Comparison of ENCODE assay signal across 8 mouse cellular contexts in genomic region chr4:141874601-141875460, GRCm38 (mm10). TPM values are rescaled to one million over a fixed set of nuclear protein-coding genes. Genes with fewer than 3 reads are reported as not detected.
DNase-seq lines count a peak whose midpoint lies in the region; ATAC-seq and TF ChIP-seq lines count a peak whose summit lies in the region.

Gene Efhd2, minus strand, starts transcription at chr4:141874920.

- H3K27me3 ChIP-seq in C2C12 (ENCODE audit: control insufficient read depth, insufficient read depth, insufficient read length): peaks cover 4% of the 10 kb centered on the region
- 0 out of 2 replicates have a peak, but pooled peaks cover 7% of the 10 kb centered on the region for H3K27me3 ChIP-seq in embryonic facial prominence, embryonic 14.5 days (replicated peaks; ENCODE audit: control insufficient read depth, insufficient read depth, low read length)
- H3K27me3 ChIP-seq in kidney, embryonic 14.5 days (ENCODE audit: control insufficient read depth, insufficient read depth, low read length): peaks cover 3% of the 10 kb centered on the region; the same call in 1 of the 2 replicates
- H3K27me3 ChIP-seq in liver, embryonic 12.5 days (replicated peaks): peaks cover 26% of the 10 kb centered on the region
- no peaks in the 10 kb centered on the region for H3K27me3 ChIP-seq in stomach, embryonic 16.5 days (ENCODE audit: control insufficient read depth, insufficient read depth, low read length)

- H3K4me1 ChIP-seq in embryonic facial prominence, embryonic 14.5 days (ENCODE audit: control insufficient read depth, insufficient read depth, low read length): peaks cover 24% of the 10 kb centered on the region
- H3K4me1 ChIP-seq in kidney, embryonic 14.5 days (ENCODE audit: control insufficient read depth, insufficient read depth, low read length): peaks cover 6% of the 10 kb centered on the region; the same call in 1 of the 2 replicates
- peaks cover 66% of the 10 kb centered on the region for H3K4me1 ChIP-seq in liver, embryonic 12.5 days
- H3K4me1 ChIP-seq in stomach, embryonic 16.5 days (ENCODE audit: control insufficient read depth, insufficient read depth, low read length): peaks cover 48% of the 10 kb centered on the region

- H3K27ac ChIP-seq in embryonic facial prominence, embryonic 14.5 days (replicated peaks; ENCODE audit: low read depth, low read length): no peak within 1 kb of the TSS
- no peak within 1 kb of the TSS for H3K27ac ChIP-seq in kidney, embryonic 14.5 days (ENCODE audit: low read depth, low read length)
- H3K27ac ChIP-seq in liver, embryonic 12.5 days: peak within 1 kb of the TSS; percentile 90
- H3K27ac ChIP-seq in stomach, embryonic 16.5 days (ENCODE audit: low read length): peak within 1 kb of the TSS; percentile 71; the same call in 1 of the 2 replicates

- no peak for TF ChIP-seq CTCF in C2C12 (IDR thresholded peaks at IDR 0.05; ENCODE audit: control insufficient read depth, insufficient read depth, insufficient read length)

- H3K4me3 ChIP-seq in C2C12 (ENCODE audit: insufficient read depth, poor library complexity, severe bottlenecking): peak within 1 kb of the TSS; percentile 57
- peak within 1 kb of the TSS; percentile 85 for H3K4me3 ChIP-seq in embryonic facial prominence, embryonic 14.5 days (ENCODE audit: low read depth, low read length)
- H3K4me3 ChIP-seq in kidney, embryonic 14.5 days (ENCODE audit: low read length): peak within 1 kb of the TSS; percentile 79
- peak within 1 kb of the TSS; percentile 76 for H3K4me3 ChIP-seq in liver, embryonic 12.5 days
- peak within 1 kb of the TSS; percentile 75 for H3K4me3 ChIP-seq in stomach, embryonic 16.5 days (replicated peaks; ENCODE audit: low read length)

- H3K9me3 ChIP-seq in embryonic facial prominence, embryonic 14.5 days (ENCODE audit: control insufficient read depth, low read length): no peaks in the 10 kb centered on the region
- no peaks in the 10 kb centered on the region for H3K9me3 ChIP-seq in kidney, embryonic 14.5 days (ENCODE audit: control insufficient read depth, low read length)
- no peaks in the 10 kb centered on the region for H3K9me3 ChIP-seq in liver, embryonic 12.5 days (replicated peaks)
- no peaks in the 10 kb centered on the region for H3K9me3 ChIP-seq in stomach, embryonic 16.5 days (replicated peaks; ENCODE audit: control insufficient read depth, low read length)

- peaks cover 27% of the 10 kb centered on the region for H3K79me2 ChIP-seq in C2C12 (ENCODE audit: control insufficient read depth, insufficient read depth)

- H3ac ChIP-seq in C2C12 (ENCODE audit: control insufficient read depth, insufficient read length, low read depth): peak within 1 kb of the TSS; percentile 79

- peak; percentile 56 to 66 for DNase-seq in adrenal gland, postnatal 4 days (ENCODE audit: low spot score in 2 of 2)
- peak; percentile 90 for DNase-seq in embryonic facial prominence, embryonic 14.5 days (ENCODE audit: low spot score)
- DNase-seq in heart, adult 9 months (ENCODE audit: low spot score in 2 of 2): peak; percentile 85 to 87
- DNase-seq in natural killer cell, adult 2 months (ENCODE audit: low spot score in 2 of 2): peak; percentile 70 to 73

- 0% methylated on average over 31 of the region's 73 CpGs for WGBS in embryonic facial prominence, embryonic 14.5 days
- under 1% methylated on average over 67 of the region's 73 CpGs for WGBS in kidney, embryonic 14.5 days
- WGBS in liver, embryonic 12.5 days (ENCODE audit: insufficient replicate concordance): under 1% methylated on average over 73 of the region's 73 CpGs
- under 1% methylated on average over 62 of the region's 73 CpGs for WGBS in stomach, embryonic 16.5 days

- ATAC-seq in embryonic facial prominence, embryonic 14.5 days (ENCODE audit: low read depth): peak; percentile 93
- ATAC-seq in kidney, embryonic 14.5 days (ENCODE audit: low FRiP score, low TSS enrichment): peak; percentile 90
- peak; percentile 89 for ATAC-seq in liver, embryonic 12.5 days
- ATAC-seq in stomach, embryonic 16.5 days (ENCODE audit: insufficient read depth, low FRiP score): peak; percentile 87

- peak within 1 kb of the TSS; percentile 73 for H3K4me2 ChIP-seq in embryonic facial prominence, embryonic 14.5 days (ENCODE audit: low read depth, low read length)
- H3K4me2 ChIP-seq in kidney, embryonic 14.5 days (replicated peaks; ENCODE audit: low read depth, low read length): peak within 1 kb of the TSS; percentile 94
- peak within 1 kb of the TSS; percentile 95 for H3K4me2 ChIP-seq in liver, embryonic 12.5 days
- peak within 1 kb of the TSS; percentile 99 for H3K4me2 ChIP-seq in stomach, embryonic 16.5 days (ENCODE audit: low read depth, low read length)

- H3K9ac ChIP-seq in embryonic facial prominence, embryonic 14.5 days (ENCODE audit: low read depth, low read length): peak within 1 kb of the TSS; percentile 83
- H3K9ac ChIP-seq in kidney, embryonic 14.5 days (ENCODE audit: low read depth, low read length): peak within 1 kb of the TSS; percentile 81
- peak within 1 kb of the TSS; percentile 93 for H3K9ac ChIP-seq in liver, embryonic 12.5 days
- peak within 1 kb of the TSS; percentile 92 for H3K9ac ChIP-seq in stomach, embryonic 16.5 days (ENCODE audit: low read length)

- peaks cover 7% of the 10 kb centered on the region for H3K79me3 ChIP-seq in C2C12 (ENCODE audit: low read depth)

- no peaks in the 10 kb centered on the region for H3K36me3 ChIP-seq in C2C12 (ENCODE audit: control insufficient read depth, insufficient read depth)
- no peaks in the 10 kb centered on the region for H3K36me3 ChIP-seq in embryonic facial prominence, embryonic 14.5 days (ENCODE audit: control insufficient read depth, insufficient read depth, low read length)
- H3K36me3 ChIP-seq in kidney, embryonic 14.5 days (ENCODE audit: control insufficient read depth, insufficient read depth, low read length): no peaks in the 10 kb centered on the region
- H3K36me3 ChIP-seq in liver, embryonic 12.5 days: peaks cover 23% of the 10 kb centered on the region
- no peaks in the 10 kb centered on the region for H3K36me3 ChIP-seq in stomach, embryonic 16.5 days (ENCODE audit: control insufficient read depth, insufficient read depth, low read length)

TF ChIP-seq in C2C12, 6 proteins besides CTCF, POLR2A, EP300 and RAD21:
- no peak for TF ChIP-seq USF1 (IDR thresholded peaks at IDR 0.05; ENCODE audit: low read depth)
- no peak for TF ChIP-seq FOSL1 (IDR thresholded peaks at IDR 0.05; ENCODE audit: insufficient read depth, low read length, poor library complexity, severe bottlenecking)
- no peak for TF ChIP-seq MYOD1 (IDR thresholded peaks at IDR 0.05; ENCODE audit: control insufficient read depth, insufficient read length, low read depth)
- no peak for TF ChIP-seq MYOG (IDR thresholded peaks at IDR 0.05; ENCODE audit: control insufficient read depth, extremely low read depth, insufficient read length)

RNA-seq across cellular contexts. Expression of gene Efhd2, which starts in this region (rescaled TPM):
- polyA plus RNA-seq in C2C12 (2012; fragmentation: generic; extraction: Trizol): 45.1 TPM
- 10 to 100 TPM; 36.3 to 37.1 TPM for total RNA-seq in adrenal gland, postnatal 4 days (2021)
- 61.6 and 62.1 TPM in 2 replicates for polyA plus RNA-seq in embryonic facial prominence, embryonic 14.5 days (2014; fragmentation: Nextera tagmentation; extraction: Ambion mirVana)
- polyA plus RNA-seq in kidney, embryonic 14.5 days (2014; fragmentation: Nextera tagmentation; extraction: Ambion mirVana): 29.5 and 30.3 TPM in 2 replicates
- polyA plus RNA-seq in liver, embryonic 12.5 days (2016; fragmentation: Nextera tagmentation; extraction: Ambion mirVana): 75.0 and 75.6 TPM in 2 replicates
- 108 and 110 TPM in 2 replicates for polyA plus RNA-seq in stomach, embryonic 16.5 days (2015; fragmentation: Nextera tagmentation; extraction: Ambion mirVana)

Comparison
In these comparisons a context has a peak if more than half of its experiments do, and no peak if none do; other contexts are left out.
1. H3K27ac ChIP-seq: peak in liver, embryonic 12.5 days (single experiment) and stomach, embryonic 16.5 days (single experiment); none in embryonic facial prominence, embryonic 14.5 days (single experiment) and kidney, embryonic 14.5 days (single experiment).
2. Peak in every context shown above with its lines, with median percentiles within 50 percentile points of each other: H3K4me3 ChIP-seq, DNase-seq, ATAC-seq, H3K4me2 ChIP-seq and H3K9ac ChIP-seq.